Mouse (Mus musculus) lung, adult 2 months (tissue): ENCODE results near the gene Tssk2.

Experiments used
- CTCF ChIP-seq: fragments of 200-500 bp; IDR thresholded peaks from 2 replicates; pipeline ENCODE4 v1.5.1; 2011; ENCODE audit warnings: mild to moderate bottlenecking, low read length, control low read depth; ENCODE audit not compliant: insufficient read depth
- POLR2A ChIP-seq: fragments of 200-500 bp; IDR thresholded peaks from 2 replicates; pipeline ENCODE4 v1.6.1; 2011; ENCODE audit warnings: low read depth, mild to moderate bottlenecking, control low read depth, low read length, borderline replicate concordance; ENCODE audit errors: extremely low read depth

DNA sequence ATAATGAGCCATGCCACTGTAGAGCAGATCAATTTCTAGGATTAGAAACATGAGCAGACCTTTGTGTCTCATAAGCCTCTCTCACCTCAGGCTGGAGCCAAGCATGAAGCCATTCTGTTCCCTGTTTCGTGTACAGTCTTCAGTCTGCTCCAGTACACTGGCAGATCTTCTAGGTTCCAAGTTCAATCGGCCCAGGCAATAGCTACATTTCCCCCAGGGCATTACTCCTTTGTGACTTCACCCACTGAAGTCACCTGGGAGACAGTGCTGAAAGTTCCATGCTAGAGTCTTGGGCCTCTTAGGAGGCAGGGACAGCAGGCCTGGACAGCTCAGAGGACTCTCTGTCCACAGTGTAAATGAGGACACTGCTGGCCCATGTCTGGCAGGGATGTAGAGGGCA is 4.5 kb upstream of the Tssk2 start, which contains the start of gene Tssk1:
- TF ChIP-seq CTCF = no peak
- no peak for TF ChIP-seq POLR2A
